Mouse (Mus musculus): ENCODE measurements around the gene Slc12a6. TPM values are rescaled to one million over a fixed set of nuclear protein-coding genes. Genes with fewer than 3 reads are reported as not detected.
"Not testable (repeated sequence)": the region's sequence is repeated elsewhere in the genome, so short reads cannot be mapped to it uniquely, and the experiment has no call there.

The Slc12a6 gene
- polyA plus RNA-seq, 1 experiment, result 90.3 TPM

GRCm38 (mm10) chr2:112272909-112273308 is 7.3 kb downstream of the Slc12a6 start:
- TF ChIP-seq CTCF (IDR thresholded peaks at IDR 0.05; ENCODE audit: insufficient read depth, low read depth, low read length) (no peak), POLR2A (IDR thresholded peaks at IDR 0.05; ENCODE audit: insufficient read depth, low read depth, low read length) (no peak)
- WGBS, result 89% methylated on average over 2 of the region's 2 CpGs
- H3K27ac ChIP-seq (ENCODE audit: insufficient read depth, low read depth, low read length), result no peak overlapping the region
- H3K4me1 ChIP-seq (ENCODE audit: control insufficient read depth, insufficient read depth, low read length), result peaks cover 6% of the 10 kb centered on the region; the same call in 1 of the 2 replicates
- no peak overlapping the region for H3K4me3 ChIP-seq (ENCODE audit: insufficient read depth, low read depth, low read length)

- H3K27ac ChIP-seq (ENCODE audit: insufficient read depth, low read depth, low read length), result no peak overlapping the region
- no peak for TF ChIP-seq POLR2A (IDR thresholded peaks at IDR 0.05; ENCODE audit: insufficient read depth, low read depth, low read length)
- TF ChIP-seq CTCF (IDR thresholded peaks at IDR 0.05; ENCODE audit: insufficient read depth, low read depth, low read length), result no peak
- H3K4me3 ChIP-seq (ENCODE audit: insufficient read depth, low read depth, low read length), result no peak overlapping the region
- WGBS, result 85% methylated on average over 6 of the region's 6 CpGs
- H3K4me1 ChIP-seq (ENCODE audit: control insufficient read depth, insufficient read depth, low read length), result peaks cover 3% of the 10 kb centered on the region; the same call in 1 of the 2 replicates
These were observed 7.8 kb downstream of the Slc12a6 start for GRCm38 (mm10) chr2:112273474-112273873.

- WGBS, result 98% methylated on average over 3 of the region's 3 CpGs
- TF ChIP-seq POLR2A (IDR thresholded peaks at IDR 0.05; ENCODE audit: insufficient read depth, low read depth, low read length) (no peak), CTCF (IDR thresholded peaks at IDR 0.05; ENCODE audit: insufficient read depth, low read depth, low read length) (no peak)
These were observed 11.2 kb downstream of the Slc12a6 start for GRCm38 (mm10) chr2:112276870-112277269.

GRCm38 (mm10) chr2:112282846-112283245 is 17.2 kb downstream of the Slc12a6 start:
- Histone ChIP-seq H3K27ac (ENCODE audit: insufficient read depth, low read depth, low read length) (no peak overlapping the region), H3K4me1 (ENCODE audit: control insufficient read depth, insufficient read depth, low read length) (peaks cover 5% of the 10 kb centered on the region), H3K4me3 (ENCODE audit: insufficient read depth, low read depth, low read length) (no peak overlapping the region)
- no peak for TF ChIP-seq CTCF (IDR thresholded peaks at IDR 0.05; ENCODE audit: insufficient read depth, low read depth, low read length)
- no peak for TF ChIP-seq POLR2A (IDR thresholded peaks at IDR 0.05; ENCODE audit: insufficient read depth, low read depth, low read length)
- 96% methylated on average over 1 of the region's 1 CpGs for WGBS

More at GRCm38 (mm10) chr2:112276870-112277269, 11.2 kb downstream of the Slc12a6 start:
- no peak overlapping the region for H3K27ac ChIP-seq (ENCODE audit: insufficient read depth, low read depth, low read length)
- no peak overlapping the region for H3K4me3 ChIP-seq (ENCODE audit: insufficient read depth, low read depth, low read length)
- H3K4me1 ChIP-seq (ENCODE audit: control insufficient read depth, insufficient read depth, low read length), result peaks cover 2% of the 10 kb centered on the region; the same call in 1 of the 2 replicates

- no peak overlapping the region for H3K27ac ChIP-seq (ENCODE audit: insufficient read depth, low read depth, low read length)
- TF ChIP-seq CTCF (IDR thresholded peaks at IDR 0.05; ENCODE audit: insufficient read depth, low read depth, low read length) (no peak), POLR2A (IDR thresholded peaks at IDR 0.05; ENCODE audit: insufficient read depth, low read depth, low read length) (no peak)
- H3K4me3 ChIP-seq (ENCODE audit: insufficient read depth, low read depth, low read length), result peak overlapping the region; percentile 43
- 13% methylated on average over 21 of the region's 21 CpGs for WGBS
- H3K4me1 ChIP-seq (ENCODE audit: control insufficient read depth, insufficient read depth, low read length), result peaks cover 5% of the 10 kb centered on the region
These were observed 18.9 kb downstream of the Slc12a6 start for GRCm38 (mm10) chr2:112284363-112285030.

GRCm38 (mm10) chr2:112285031-112285390 is 19.4 kb downstream of the Slc12a6 start:
- TF ChIP-seq POLR2A (IDR thresholded peaks at IDR 0.05; ENCODE audit: insufficient read depth, low read depth, low read length) (no peak), CTCF (IDR thresholded peaks at IDR 0.05; ENCODE audit: insufficient read depth, low read depth, low read length) (no peak)
- Histone ChIP-seq H3K4me3 (ENCODE audit: insufficient read depth, low read depth, low read length) (no peak overlapping the region), H3K4me1 (ENCODE audit: control insufficient read depth, insufficient read depth, low read length) (peaks cover 5% of the 10 kb centered on the region), H3K27ac (ENCODE audit: insufficient read depth, low read depth, low read length) (no peak overlapping the region)
- 57% methylated on average over 6 of the region's 6 CpGs for WGBS

- H3K27ac ChIP-seq (ENCODE audit: insufficient read depth, low read depth, low read length); H3K4me3 ChIP-seq (ENCODE audit: insufficient read depth, low read depth, low read length); H3K4me1 ChIP-seq (ENCODE audit: control insufficient read depth, insufficient read depth, low read length): not testable (repeated sequence)
- 97% methylated on average over 1 of the region's 1 CpGs for WGBS
These were observed 20.4 kb downstream of the Slc12a6 start for GRCm38 (mm10) chr2:112286062-112286461.

GRCm38 (mm10) chr2:112287059-112287458 is 21.4 kb downstream of the Slc12a6 start:
- Histone ChIP-seq H3K4me3 (ENCODE audit: insufficient read depth, low read depth, low read length) (no peak overlapping the region), H3K4me1 (ENCODE audit: control insufficient read depth, insufficient read depth, low read length) (peaks cover 5% of the 10 kb centered on the region), H3K27ac (ENCODE audit: insufficient read depth, low read depth, low read length) (no peak overlapping the region)
- TF ChIP-seq POLR2A (IDR thresholded peaks at IDR 0.05; ENCODE audit: insufficient read depth, low read depth, low read length) (no peak), CTCF (IDR thresholded peaks at IDR 0.05; ENCODE audit: insufficient read depth, low read depth, low read length) (no peak)
- WGBS, result 54% methylated on average over 4 of the region's 4 CpGs

- TF ChIP-seq CTCF (IDR thresholded peaks at IDR 0.05; ENCODE audit: insufficient read depth, low read depth, low read length) (no peak), POLR2A (IDR thresholded peaks at IDR 0.05; ENCODE audit: insufficient read depth, low read depth, low read length) (no peak)
- Histone ChIP-seq H3K4me1 (ENCODE audit: control insufficient read depth, insufficient read depth, low read length) (peaks cover 2% of the 10 kb centered on the region), H3K4me3 (ENCODE audit: insufficient read depth, low read depth, low read length) (no peak overlapping the region), H3K27ac (ENCODE audit: insufficient read depth, low read depth, low read length) (no peak overlapping the region)
- 96% methylated on average over 3 of the region's 3 CpGs for WGBS
These were observed 23.9 kb downstream of the Slc12a6 start for GRCm38 (mm10) chr2:112289507-112289906.
